Mouse (Mus musculus): ENCODE measurements at regions not wholly inside any gene's neighbourhood (a gene's known extent, or its start where the extent isn't known, plus 50 kb on each side); places are given as distances from the start of the nearest gene placed in this dataset.
"Not testable (repeated sequence)": the region's sequence is repeated elsewhere in the genome, so short reads cannot be mapped to it uniquely, and the experiment has no call there.

GRCm38 (mm10) chr6:109814990-109815389 is 830.4 kb upstream of the Grm7 start:
- DNase-seq (ENCODE audit: low read depth, low spot score), result no peak

GRCm38 (mm10) chr6:109848313-109848712 is 797.1 kb upstream of the Grm7 start:
- DNase-seq (ENCODE audit: low read depth, low spot score), result no peak

GRCm38 (mm10) chr6:109855806-109856205 is 789.6 kb upstream of the Grm7 start:
- peak; percentile 0 for DNase-seq (ENCODE audit: low read depth, low spot score)

GRCm38 (mm10) chr6:109863411-109863810 is 782.0 kb upstream of the Grm7 start:
- no peak for DNase-seq (ENCODE audit: low read depth, low spot score)

- DNase-seq (ENCODE audit: low read depth, low spot score), result no peak
Observed at GRCm38 (mm10) chr6:109874187-109874586, 771.2 kb upstream of the Grm7 start.

- DNase-seq (ENCODE audit: low read depth, low spot score), result peak; percentile 32
Observed at GRCm38 (mm10) chr6:109874625-109875040, 770.7 kb upstream of the Grm7 start.

GRCm38 (mm10) chr6:109875548-109875947 is 769.8 kb upstream of the Grm7 start:
- not testable (repeated sequence) for DNase-seq (ENCODE audit: low read depth, low spot score)

GRCm38 (mm10) chr6:109879145-109879544 is 766.2 kb upstream of the Grm7 start:
- DNase-seq (ENCODE audit: low read depth, low spot score), result no peak

GRCm38 (mm10) chr6:109923780-109924179 is 721.6 kb upstream of the Grm7 start:
- no peak for DNase-seq (ENCODE audit: low read depth, low spot score)

- DNase-seq (ENCODE audit: low read depth, low spot score), result no peak
Observed at GRCm38 (mm10) chr6:109948491-109948890, 696.9 kb upstream of the Grm7 start.

GRCm38 (mm10) chr6:109948928-109949327 is 696.5 kb upstream of the Grm7 start:
- DNase-seq (ENCODE audit: low read depth, low spot score), result no peak

- not testable (repeated sequence) for DNase-seq (ENCODE audit: low read depth, low spot score)
Observed at GRCm38 (mm10) chr6:109957901-109958300, 687.5 kb upstream of the Grm7 start.
